Mouse (Mus musculus) lung, adult 2 months (tissue): ENCODE measurements around the gene Gm49380.

Experiments
- CTCF ChIP-seq: fragments of 200-500 bp; IDR thresholded peaks from 2 replicates; pipeline ENCODE4 v1.5.1; 2011; ENCODE audit warnings: mild to moderate bottlenecking, low read length, control low read depth; ENCODE audit not compliant: insufficient read depth
- POLR2A ChIP-seq: fragments of 200-500 bp; IDR thresholded peaks from 2 replicates; pipeline ENCODE4 v1.6.1; 2011; ENCODE audit warnings: low read depth, mild to moderate bottlenecking, control low read depth, low read length, borderline replicate concordance; ENCODE audit errors: extremely low read depth

DNA sequence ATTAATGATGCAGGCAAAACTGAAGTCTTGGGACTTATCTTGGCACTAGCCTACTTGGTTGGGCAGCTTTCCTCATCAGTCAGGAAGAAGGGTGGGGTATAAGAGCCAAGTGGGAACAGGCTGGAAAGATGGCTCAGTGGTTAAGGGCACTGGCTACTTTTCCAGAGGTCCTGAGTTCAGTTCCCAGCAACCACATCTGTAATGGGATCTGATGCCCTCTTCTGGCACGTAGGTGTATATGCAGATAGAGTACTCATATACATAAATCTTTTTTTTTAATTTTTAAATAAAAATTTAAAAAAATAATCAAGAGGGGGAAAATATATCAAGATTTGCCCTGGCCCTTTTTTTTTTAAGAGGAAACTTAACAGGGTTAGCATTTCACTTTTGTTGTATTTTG lies 48.1 kb downstream of the Gm49380 start:
- TF ChIP-seq POLR2A (no peak), CTCF (no peak)
